Mouse (Mus musculus) mature B cell (primary cell): ENCODE data around the gene Farp1.

ENCODE experiments used
- in situ Hi-C: fragments of 300-500 bp; cut with MboI; formaldehyde crosslinking; loops from 2 replicates; pipeline ENCODE4 v1.14.3; 2019

Farp1 gene

GRCm38 (mm10) chr14:121263912-121264311 is 228.9 kb downstream of the Farp1 start:
- in situ Hi-C loops: no loop called here

GRCm38 (mm10) chr14:121264453-121264852 is 229.5 kb downstream of the Farp1 start:
- in situ Hi-C loops: no loop called here

- in situ Hi-C loops: no loop called here
Measured at GRCm38 (mm10) chr14:121267801-121268200, 232.8 kb downstream of the Farp1 start.

DNA sequence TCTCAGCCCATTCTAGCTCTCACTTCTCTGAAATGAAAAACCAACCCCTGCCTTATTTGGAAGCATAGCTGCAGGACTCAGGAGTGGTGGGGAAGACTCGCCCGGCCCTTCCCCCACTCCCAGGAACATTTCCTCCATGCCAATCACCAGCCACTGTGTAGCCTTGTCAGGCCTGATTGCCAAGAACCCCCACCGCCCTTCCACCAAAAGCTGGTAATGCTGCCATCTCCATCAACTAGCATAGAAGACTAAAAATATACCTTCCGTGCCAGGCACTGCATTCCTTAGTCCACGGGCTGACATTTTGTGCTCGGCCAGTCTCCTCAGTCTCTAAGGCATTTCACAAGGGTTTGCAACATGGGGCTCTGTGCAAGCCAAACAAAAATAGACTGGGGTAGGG is 235.5 kb downstream of the Farp1 start:
- in situ Hi-C loops: no loop called here

DNA sequence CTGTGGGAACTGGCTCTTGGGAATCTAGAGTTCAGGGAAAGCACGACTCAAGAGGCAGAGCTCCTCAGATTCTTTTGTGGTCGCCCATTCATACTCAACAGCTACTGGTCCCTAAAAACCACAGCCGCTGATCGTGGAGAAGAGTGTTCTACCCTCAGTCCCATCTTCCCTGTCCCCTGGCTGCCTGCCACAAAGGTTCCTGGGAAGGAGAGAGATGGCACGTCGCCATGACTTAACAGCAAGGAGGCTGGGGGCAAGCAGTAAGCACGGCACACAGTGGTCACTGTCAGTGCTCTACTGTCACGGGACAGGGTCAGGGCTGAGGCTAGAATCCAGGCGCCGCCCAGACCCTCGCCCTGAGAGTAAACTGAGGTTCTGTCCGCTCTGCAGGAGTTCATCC is 240.0 kb downstream of the Farp1 start:
- in situ Hi-C loops: loop anchor here (5.0 kb wide), 1 partner anchor 177 kb away; no protein-coding TSS in a partner anchor

- in situ Hi-C loops: loop anchor here (5.0 kb wide), 1 partner anchor 176 kb away; no protein-coding TSS in a partner anchor
Measured at GRCm38 (mm10) chr14:121276016-121276415, 241.0 kb downstream of the Farp1 start.

GRCm38 (mm10) chr14:121279106-121279505 is 244.1 kb downstream of the Farp1 start:
- in situ Hi-C loops: loop anchor here (5.0 kb wide), 1 partner anchor 173 kb away; no protein-coding TSS in a partner anchor

DNA sequence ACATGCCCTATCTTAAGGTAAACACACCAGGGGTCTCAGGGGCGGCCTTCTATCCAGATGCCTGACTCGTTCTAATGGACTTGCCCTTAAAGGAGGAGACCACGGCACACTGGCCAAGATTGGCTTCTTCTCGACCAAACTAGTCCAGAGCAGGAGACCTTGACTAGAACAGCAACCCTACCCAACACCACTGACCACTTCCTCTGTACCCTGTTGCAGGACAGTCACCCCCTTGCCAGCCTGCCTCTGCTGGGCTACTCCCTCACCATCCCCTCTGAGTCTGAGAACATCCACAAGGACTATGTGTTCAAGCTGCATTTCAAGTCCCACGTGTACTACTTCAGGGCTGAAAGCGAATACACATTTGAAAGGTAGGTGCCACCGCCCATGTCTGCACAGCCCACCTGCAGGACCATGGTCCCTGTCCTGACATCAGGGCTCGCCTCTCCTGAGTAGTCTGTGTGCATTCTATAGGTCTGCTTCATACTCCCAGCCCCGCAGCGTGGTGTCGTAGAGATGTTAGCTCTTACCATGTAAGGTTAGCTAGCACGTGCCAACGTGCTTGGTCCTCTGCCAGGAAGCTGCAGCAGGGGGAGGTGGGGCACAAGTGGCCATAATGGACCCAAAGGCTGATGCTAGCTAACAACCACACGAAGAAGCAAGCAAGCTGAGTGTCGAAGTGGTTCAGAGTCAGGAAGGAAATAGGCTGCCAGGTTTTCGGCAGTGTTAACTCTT is 245.8 kb downstream of the Farp1 start:
- in situ Hi-C loops: no loop called here

- in situ Hi-C loops: no loop called here
Measured at GRCm38 (mm10) chr14:121281336-121281710, 246.3 kb downstream of the Farp1 start.

- in situ Hi-C loops: loop anchor here (5.0 kb wide), 1 partner anchor 37 kb away; no protein-coding TSS in a partner anchor
Measured at GRCm38 (mm10) chr14:121285379-121286120, 250.6 kb downstream of the Farp1 start.

DNA sequence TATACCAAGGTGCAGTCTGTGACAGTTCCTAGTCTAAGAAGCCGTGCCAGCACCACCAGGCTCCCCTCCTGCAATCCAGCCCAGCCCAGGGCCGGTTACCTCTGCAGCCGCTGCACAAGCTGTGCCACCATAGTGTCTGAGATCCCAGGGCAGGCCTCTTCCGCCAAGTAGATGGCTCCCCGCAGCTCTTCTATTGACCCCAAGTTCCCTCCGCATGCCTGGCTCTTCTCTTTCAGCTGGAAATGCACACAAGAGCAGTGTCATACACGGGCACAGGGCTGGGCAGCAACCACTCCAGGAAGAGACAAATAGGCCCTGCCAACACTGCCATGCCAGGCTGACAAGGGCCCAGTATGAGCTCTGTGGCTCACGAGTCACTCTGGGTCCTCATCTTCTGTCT is 256.9 kb downstream of the Farp1 start:
- in situ Hi-C loops: no loop called here

DNA sequence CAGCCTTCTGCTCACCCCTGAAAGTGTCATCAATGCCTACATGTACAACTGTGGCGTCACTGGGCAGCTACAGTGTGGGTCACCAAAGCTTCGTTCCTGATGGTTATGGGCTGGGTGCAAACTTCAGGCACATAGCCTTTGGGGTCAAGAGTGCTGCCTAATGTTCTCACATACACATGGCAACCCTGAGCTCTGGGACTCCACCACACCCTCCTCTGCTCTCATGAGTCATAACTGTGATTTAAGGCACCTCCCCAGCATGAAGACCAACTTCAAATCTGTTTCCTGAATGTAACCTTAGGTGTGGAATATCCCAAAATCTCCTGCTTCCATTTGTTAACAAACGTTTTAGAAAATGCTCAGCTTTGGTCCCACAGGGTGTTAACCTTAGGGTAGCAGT is 257.4 kb downstream of the Farp1 start:
- in situ Hi-C loops: no loop called here

GRCm38 (mm10) chr14:121294484-121294883 is 259.5 kb downstream of the Farp1 start:
- in situ Hi-C loops: no loop called here

- in situ Hi-C loops: no loop called here
Measured at GRCm38 (mm10) chr14:121297103-121297502, 262.1 kb downstream of the Farp1 start.

- in situ Hi-C loops: no loop called here
Measured at GRCm38 (mm10) chr14:121298537-121298936, 263.5 kb downstream of the Farp1 start.

- in situ Hi-C loops: no loop called here
Measured at GRCm38 (mm10) chr14:121299093-121299492, 264.1 kb downstream of the Farp1 start.

- in situ Hi-C loops: no loop called here
Measured at GRCm38 (mm10) chr14:121304523-121304922, 269.5 kb downstream of the Farp1 start.

DNA sequence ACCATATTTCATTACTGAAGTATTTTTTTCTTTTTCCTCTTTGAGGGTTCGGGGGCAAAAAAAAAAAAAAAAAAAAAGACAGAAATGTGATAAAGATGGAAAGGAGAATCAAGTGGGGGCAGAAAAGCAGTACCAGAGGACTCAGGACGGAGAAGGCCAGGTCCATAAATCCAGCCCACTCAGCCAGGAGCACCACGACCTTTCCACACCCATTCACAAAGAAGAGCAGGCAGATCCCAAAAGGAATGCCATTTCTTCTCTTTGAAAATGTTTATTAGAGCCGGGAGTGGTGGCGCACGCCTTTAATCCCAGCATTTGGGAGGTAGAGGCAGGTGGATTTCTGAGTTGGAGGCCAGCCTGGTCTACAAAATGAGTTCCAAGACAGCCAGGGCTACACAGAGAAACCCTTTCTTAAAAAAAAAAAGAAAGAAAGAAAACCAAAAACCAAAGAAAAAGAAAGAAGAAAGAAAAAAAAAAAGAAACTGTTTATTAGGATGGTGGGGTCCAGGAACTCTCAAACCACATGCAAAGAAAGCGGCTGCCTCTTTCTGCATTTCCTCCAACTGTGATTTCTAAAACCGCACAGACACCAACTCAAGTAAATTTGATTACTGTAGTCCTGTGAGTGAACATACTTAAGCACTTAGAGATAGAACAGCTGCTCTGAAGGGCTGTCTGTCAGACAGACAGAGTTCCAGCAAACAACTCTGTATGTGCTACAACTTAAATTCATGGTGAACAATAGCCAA is 270.5 kb downstream of the Farp1 start:
- in situ Hi-C loops: no loop called here

DNA sequence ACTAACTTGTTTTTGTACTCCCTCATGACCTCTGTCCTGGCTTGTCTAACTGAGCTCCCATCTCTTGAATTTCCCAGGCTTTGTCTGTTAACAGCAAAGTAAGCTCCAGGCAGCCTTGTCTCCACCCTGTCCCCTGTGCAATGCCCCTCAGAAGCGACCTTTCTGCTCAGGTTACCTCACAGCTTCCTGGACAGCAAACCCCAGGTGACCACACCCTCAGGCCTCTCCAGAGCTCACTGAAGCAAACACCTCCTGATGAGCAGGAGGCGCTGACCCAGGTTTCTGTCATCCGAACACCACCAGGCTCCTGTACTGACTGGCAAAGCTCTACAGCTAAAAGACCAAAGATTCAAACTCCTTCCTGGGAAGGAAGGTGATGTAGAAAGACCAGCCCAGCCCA is 274.9 kb downstream of the Farp1 start:
- in situ Hi-C loops: no loop called here

- in situ Hi-C loops: no loop called here
Measured at GRCm38 (mm10) chr14:121310325-121311080, 275.5 kb downstream of the Farp1 start.

GRCm38 (mm10) chr14:121311083-121311482 is 276.1 kb downstream of the Farp1 start:
- in situ Hi-C loops: no loop called here

GRCm38 (mm10) chr14:121313283-121313682 is 278.3 kb downstream of the Farp1 start:
- in situ Hi-C loops: no loop called here
